Mouse (Mus musculus): Measurements from ENCODE around the gene Cnih2. TPM values are rescaled to one million over a fixed set of nuclear protein-coding genes. Genes with fewer than 3 reads are reported as not detected.
A peak's percentile ranks its signal among the peaks of the same experiment; 100 is the strongest.

Cnih2 gene
- polyA plus RNA-seq, 1 experiment: 43.5 TPM

GRCm38 (mm10) chr19:5107556-5108270, 9.4 kb upstream of the Cnih2 start:
- H3K4me3 ChIP-seq (ENCODE audit: control insufficient read depth, low read depth, low read length): peak overlapping the region; percentile 86
- peaks cover 6% of the 10 kb centered on the region for H3K36me3 ChIP-seq (ENCODE audit: control insufficient read depth, insufficient read depth, low read length)
- no peaks in the 10 kb centered on the region for H3K27me3 ChIP-seq (ENCODE audit: control insufficient read depth, insufficient read depth, low read length)
- H3K4me1 ChIP-seq (ENCODE audit: control insufficient read depth, insufficient read depth, low read length): peaks cover 16% of the 10 kb centered on the region
- H3K27ac ChIP-seq (ENCODE audit: control insufficient read depth, insufficient read depth, low read depth, low read length): peak overlapping the region; percentile 46; the same call in 1 of the 2 replicates
- TF ChIP-seq CTCF (IDR thresholded peaks at IDR 0.05; ENCODE audit: control insufficient read depth, insufficient read depth, insufficient replicate concordance, low read depth, low read length): no peak
- no peak for TF ChIP-seq POLR2A (IDR thresholded peaks at IDR 0.05; ENCODE audit: control insufficient read depth, low read depth, low read length)

- TF ChIP-seq POLR2A (IDR thresholded peaks at IDR 0.05; ENCODE audit: control insufficient read depth, low read depth, low read length) (peak; percentile 63), CTCF (IDR thresholded peaks at IDR 0.05; ENCODE audit: control insufficient read depth, insufficient read depth, insufficient replicate concordance, low read depth, low read length) (no peak)
- H3K36me3 ChIP-seq (ENCODE audit: control insufficient read depth, insufficient read depth, low read length): peaks cover 6% of the 10 kb centered on the region
Observed at GRCm38 (mm10) chr19:5106731-5107191, 8.4 kb upstream of the Cnih2 start, which contains the start of gene Rab1b. Gene Rab1b, minus strand, starts transcription at chr19:5107072.

GRCm38 (mm10) chr19:5106074-5106473, 7.8 kb upstream of the Cnih2 start:
- peaks cover 5% of the 10 kb centered on the region for H3K36me3 ChIP-seq (ENCODE audit: control insufficient read depth, insufficient read depth, low read length)
- H3K4me3 ChIP-seq (ENCODE audit: control insufficient read depth, low read depth, low read length): peak overlapping the region; percentile 86
- TF ChIP-seq CTCF (IDR thresholded peaks at IDR 0.05; ENCODE audit: control insufficient read depth, insufficient read depth, insufficient replicate concordance, low read depth, low read length) (no peak), POLR2A (IDR thresholded peaks at IDR 0.05; ENCODE audit: control insufficient read depth, low read depth, low read length) (no peak)
- H3K27ac ChIP-seq (ENCODE audit: control insufficient read depth, insufficient read depth, low read depth, low read length): peak overlapping the region; percentile 75
- peaks cover 16% of the 10 kb centered on the region for H3K4me1 ChIP-seq (ENCODE audit: control insufficient read depth, insufficient read depth, low read length)
- H3K27me3 ChIP-seq (ENCODE audit: control insufficient read depth, insufficient read depth, low read length): no peaks in the 10 kb centered on the region

More at GRCm38 (mm10) chr19:5106731-5107191, 8.4 kb upstream of the Cnih2 start, which contains the start of gene Rab1b:
- H3K4me3 ChIP-seq (ENCODE audit: control insufficient read depth, low read depth, low read length): peak within 1 kb of the TSS; percentile 86
- peaks cover 16% of the 10 kb centered on the region for H3K4me1 ChIP-seq (ENCODE audit: control insufficient read depth, insufficient read depth, low read length)
- no peaks in the 10 kb centered on the region for H3K27me3 ChIP-seq (ENCODE audit: control insufficient read depth, insufficient read depth, low read length)
- peak within 1 kb of the TSS; percentile 93 for H3K27ac ChIP-seq (ENCODE audit: control insufficient read depth, insufficient read depth, low read depth, low read length)

GRCm38 (mm10) chr19:5097521-5098362, 579 bp downstream of the Cnih2 start:
- TF ChIP-seq POLR2A (IDR thresholded peaks at IDR 0.05; ENCODE audit: control insufficient read depth, low read depth, low read length) (no peak), CTCF (IDR thresholded peaks at IDR 0.05; ENCODE audit: control insufficient read depth, insufficient read depth, insufficient replicate concordance, low read depth, low read length) (no peak)
- Histone ChIP-seq H3K4me1 (ENCODE audit: control insufficient read depth, insufficient read depth, low read length) (peaks cover 22% of the 10 kb centered on the region), H3K36me3 (ENCODE audit: control insufficient read depth, insufficient read depth, low read length) (no peaks in the 10 kb centered on the region), H3K27ac (ENCODE audit: control insufficient read depth, insufficient read depth, low read depth, low read length) (no peak overlapping the region), H3K4me3 (ENCODE audit: control insufficient read depth, low read depth, low read length) (peak overlapping the region; percentile 78), H3K27me3 (ENCODE audit: control insufficient read depth, insufficient read depth, low read length) (no peaks in the 10 kb centered on the region)

GRCm38 (mm10) chr19:5095887-5096474, 2.3 kb downstream of the Cnih2 start:
- Histone ChIP-seq H3K4me3 (ENCODE audit: control insufficient read depth, low read depth, low read length) (peak overlapping the region; percentile 82), H3K27me3 (ENCODE audit: control insufficient read depth, insufficient read depth, low read length) (no peaks in the 10 kb centered on the region), H3K4me1 (ENCODE audit: control insufficient read depth, insufficient read depth, low read length) (peaks cover 22% of the 10 kb centered on the region), H3K36me3 (ENCODE audit: control insufficient read depth, insufficient read depth, low read length) (no peaks in the 10 kb centered on the region), H3K27ac (ENCODE audit: control insufficient read depth, insufficient read depth, low read depth, low read length) (no peak overlapping the region)
- TF ChIP-seq POLR2A (IDR thresholded peaks at IDR 0.05; ENCODE audit: control insufficient read depth, low read depth, low read length): no peak
- TF ChIP-seq CTCF (IDR thresholded peaks at IDR 0.05; ENCODE audit: control insufficient read depth, insufficient read depth, insufficient replicate concordance, low read depth, low read length): no peak

DNA sequence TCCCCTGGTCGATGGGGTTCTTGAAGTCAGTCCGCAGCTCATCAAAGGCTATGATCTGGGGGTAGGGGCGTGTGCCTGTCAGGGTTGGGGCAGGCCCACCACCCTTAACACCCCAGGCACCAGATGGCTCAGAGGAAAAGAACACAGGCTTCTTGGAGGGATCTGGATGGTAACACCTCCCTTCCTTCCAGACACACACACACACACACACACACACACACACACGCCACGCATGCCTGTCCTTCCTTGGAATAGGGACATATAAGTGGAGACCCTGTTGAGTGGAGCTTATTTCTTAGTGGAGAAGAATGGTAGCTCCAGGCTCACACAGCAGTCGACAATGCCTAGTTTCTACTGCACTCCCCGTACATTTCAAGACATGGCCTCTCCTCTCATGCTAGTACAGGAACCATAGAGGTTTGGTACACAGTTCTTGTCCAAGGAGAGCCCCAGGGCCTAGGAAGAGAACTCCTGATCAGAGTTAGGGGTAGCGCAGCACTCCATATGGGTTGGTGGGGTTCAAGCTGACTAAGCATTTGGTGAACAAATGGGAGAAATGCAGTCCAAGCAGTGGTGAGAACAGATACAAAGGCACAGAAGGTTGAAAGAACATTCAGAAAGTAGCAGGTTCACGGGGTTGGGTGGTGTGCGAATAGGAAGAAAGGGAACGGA, 3.4 kb downstream of the Cnih2 start:
- no peaks in the 10 kb centered on the region for H3K36me3 ChIP-seq (ENCODE audit: control insufficient read depth, insufficient read depth, low read length)
- H3K27ac ChIP-seq (ENCODE audit: control insufficient read depth, insufficient read depth, low read depth, low read length): peak overlapping the region; percentile 16; the same call in 1 of the 2 replicates
- no peaks in the 10 kb centered on the region for H3K27me3 ChIP-seq (ENCODE audit: control insufficient read depth, insufficient read depth, low read length)
- H3K4me1 ChIP-seq (ENCODE audit: control insufficient read depth, insufficient read depth, low read length): peaks cover 22% of the 10 kb centered on the region
- no peak for TF ChIP-seq CTCF (IDR thresholded peaks at IDR 0.05; ENCODE audit: control insufficient read depth, insufficient read depth, insufficient replicate concordance, low read depth, low read length)
- TF ChIP-seq POLR2A (IDR thresholded peaks at IDR 0.05; ENCODE audit: control insufficient read depth, low read depth, low read length): no peak
- H3K4me3 ChIP-seq (ENCODE audit: control insufficient read depth, low read depth, low read length): peak overlapping the region; percentile 82

Data from testis, adult 2 months (tissue).